Mouse (Mus musculus) v-Abl transformed pro-B cells (cell line): ENCODE measurements around the gene Gm11541.

ENCODE experiments used
- in situ Hi-C, 2 experiments: fragments of 400-800 bp; cut with MboI; formaldehyde crosslinking; loops; one replicate each; pipeline ENCODE4 v1.15.1; 2025; ENCODE audit not compliant: unreplicated experiment in 2 of 2

Gm11541 gene

DNA sequence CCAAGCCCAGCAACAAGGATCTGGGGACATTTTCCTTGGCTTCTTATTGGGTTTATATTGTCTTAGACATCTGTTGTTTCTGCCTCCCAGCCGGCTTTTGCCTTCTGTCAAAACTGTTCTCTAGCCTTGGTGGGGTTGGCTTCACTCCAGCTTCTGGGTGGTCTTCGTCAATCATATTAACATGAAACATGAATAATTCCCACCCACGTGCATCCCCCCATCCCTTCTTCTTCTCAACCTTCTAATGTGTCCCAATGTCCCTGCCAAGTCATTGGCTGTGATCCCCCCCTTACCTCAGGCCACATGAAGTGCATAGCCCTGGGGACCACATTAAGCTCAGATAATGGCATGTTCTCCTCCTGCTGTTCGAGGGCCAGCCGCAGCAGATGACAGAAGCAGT is at the start of gene Gm11541:
Gene Gm11541 (minus strand): TSS at position 28 of the 400 bp plus-strand sequence.
- in situ Hi-C loops: no loop called here

DNA sequence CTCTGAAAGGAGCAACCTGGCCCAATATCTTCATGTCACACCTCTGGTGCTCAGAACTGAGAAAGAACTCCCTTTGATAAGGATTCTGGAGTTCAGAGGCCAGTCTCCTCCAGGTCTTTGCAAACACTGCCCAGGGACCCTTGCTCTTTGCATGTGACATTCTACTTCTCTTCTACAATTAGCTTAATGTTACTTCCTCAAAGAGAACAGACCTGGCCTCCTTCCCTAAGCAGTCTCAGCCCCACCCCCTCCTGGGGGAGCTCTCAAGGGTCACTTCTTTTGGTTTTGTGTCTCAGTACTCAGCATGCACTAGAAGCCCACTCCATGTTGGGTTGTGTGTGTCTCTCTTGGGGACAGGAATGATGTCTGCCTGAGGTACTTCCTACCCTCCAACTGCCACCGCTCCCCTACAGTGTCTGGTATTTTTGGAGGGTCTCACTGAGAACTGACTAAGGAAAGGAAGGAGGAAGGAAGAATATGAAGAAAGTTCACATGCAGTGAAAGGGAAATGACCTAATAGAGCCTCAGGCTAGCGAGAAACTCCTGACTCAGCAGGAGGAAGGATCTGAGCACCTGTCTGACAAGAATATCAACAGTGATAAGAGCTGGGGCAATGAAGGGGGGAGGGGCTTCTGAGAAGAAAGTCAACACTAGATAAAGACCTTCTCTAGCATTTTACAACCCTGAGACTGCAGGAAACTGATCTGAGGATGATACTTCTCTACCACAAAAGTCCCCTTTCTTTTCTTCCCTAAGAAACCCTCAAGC is 48.8 kb upstream of the Gm11541 start:
- in situ Hi-C loops: no loop called here

DNA sequence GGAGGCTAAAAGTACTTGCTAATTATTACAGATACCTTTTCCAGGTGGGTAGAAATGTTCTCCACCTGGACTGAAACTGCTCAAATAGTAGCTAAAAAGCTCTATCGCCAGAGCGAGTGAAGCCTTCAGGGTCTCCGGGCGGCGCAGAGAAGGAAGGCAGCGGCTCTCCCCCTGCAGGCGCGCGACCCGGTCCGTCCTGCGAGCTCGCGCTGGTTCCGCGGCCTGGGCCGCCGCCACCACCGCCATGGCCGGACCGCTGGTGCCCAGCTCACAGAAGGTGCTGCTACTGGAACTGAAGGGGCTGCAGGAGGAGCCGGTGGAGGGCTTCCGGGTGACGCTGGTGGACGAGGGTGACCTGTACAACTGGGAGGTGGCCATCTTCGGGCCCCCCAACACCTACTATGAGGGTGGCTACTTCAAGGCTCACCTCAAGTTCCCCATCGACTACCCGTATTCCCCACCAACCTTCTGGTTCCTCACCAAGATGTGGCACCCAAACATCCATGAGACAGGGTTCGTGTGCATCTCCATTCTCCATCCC is 37.5 kb upstream of the Gm11541 start, which contains the start of gene Cdc34b:
Gene Cdc34b (plus strand): TSS at position 51 of the 541 bp plus-strand sequence.
- in situ Hi-C loops: no loop called here

DNA sequence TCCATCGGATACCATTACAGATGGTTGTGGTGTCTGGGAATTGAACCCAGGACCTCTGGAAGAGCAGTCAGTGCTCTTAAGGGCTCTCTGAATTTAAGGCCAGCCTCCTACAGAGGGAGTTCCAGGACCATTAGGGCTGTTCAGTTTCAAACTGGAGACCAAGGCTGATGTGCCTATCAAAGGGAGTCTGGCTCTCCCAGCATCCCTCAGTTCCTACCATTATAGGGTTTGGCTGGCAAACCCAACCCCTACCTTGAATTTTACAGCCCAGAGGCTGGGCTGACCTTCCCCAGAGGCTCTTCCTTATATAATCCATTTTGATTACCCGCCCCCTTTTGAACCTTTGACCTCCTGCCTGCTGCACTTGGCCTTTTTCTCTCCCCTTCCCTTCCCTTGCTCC is 31.4 kb upstream of the Gm11541 start:
- in situ Hi-C loops: no loop called here

DNA sequence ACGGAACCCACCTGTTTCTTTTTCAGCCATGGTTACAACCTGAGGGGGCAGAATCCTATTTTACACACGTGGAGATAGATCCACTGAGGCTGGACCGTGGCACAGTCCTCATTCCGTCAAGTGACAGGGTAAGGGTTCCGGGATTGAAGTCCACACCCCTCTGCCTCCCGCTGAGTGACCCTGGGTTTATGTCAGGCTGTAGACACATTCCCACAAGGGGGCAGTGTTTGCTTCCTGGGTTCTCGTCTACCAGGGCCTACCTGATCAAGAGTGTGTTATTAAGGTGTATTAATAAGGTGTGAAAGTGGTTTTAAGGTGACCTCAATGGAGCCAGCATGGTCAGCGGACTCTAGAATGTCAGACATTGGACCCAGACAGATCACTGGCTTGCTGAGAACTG is 28.5 kb upstream of the Gm11541 start:
- in situ Hi-C loops: loop anchor here in 1 of 2 experiments (5.0 kb wide), 1 partner anchor 205 kb away; the partner anchor contains the start of gene Col1a1

DNA sequence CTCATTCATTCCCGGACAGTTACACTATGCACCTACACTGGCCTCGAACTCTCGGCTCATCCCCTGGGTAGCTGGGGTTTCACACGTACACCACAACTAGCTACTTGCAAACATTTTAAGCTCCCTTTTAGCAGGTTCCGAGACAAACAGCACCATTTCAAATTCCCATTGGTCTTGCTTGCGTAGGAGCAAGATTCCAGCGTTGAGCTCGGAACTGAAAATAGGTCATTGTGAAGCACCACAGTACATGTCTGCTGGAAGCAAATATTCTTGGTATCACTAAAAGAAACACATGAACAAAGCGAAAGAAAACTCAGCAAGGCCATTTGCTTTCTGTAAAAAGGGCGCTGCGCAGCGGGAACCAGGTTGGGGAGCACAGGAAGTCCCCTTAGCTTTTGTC is 26.9 kb upstream of the Gm11541 start:
- in situ Hi-C loops: loop anchor here in 1 of 2 experiments (5.0 kb wide), 1 partner anchor 206 kb away; the partner anchor contains the start of gene Col1a1

DNA sequence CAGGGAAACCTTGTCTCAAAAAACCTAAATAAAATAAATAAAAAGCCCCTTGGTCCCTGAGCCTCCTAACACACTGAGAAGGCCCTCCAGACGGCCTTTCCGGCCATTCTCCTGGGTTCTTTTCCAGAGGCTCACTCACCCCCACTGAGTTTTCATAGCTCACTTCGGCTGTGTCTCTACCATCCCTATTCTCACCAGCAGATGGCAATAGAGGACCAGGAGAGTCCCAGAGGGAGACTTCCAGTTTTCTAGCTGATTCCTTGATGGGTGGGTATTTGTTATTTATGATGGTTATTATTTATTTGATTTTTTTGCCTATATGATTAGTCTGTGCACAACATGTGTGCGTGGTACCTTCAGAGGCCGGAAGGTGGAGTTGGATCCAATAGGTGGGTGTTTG is 26.0 kb upstream of the Gm11541 start:
- in situ Hi-C loops: loop anchor here in 1 of 2 experiments (5.0 kb wide), 1 partner anchor 207 kb away; the partner anchor contains the start of gene Col1a1

DNA sequence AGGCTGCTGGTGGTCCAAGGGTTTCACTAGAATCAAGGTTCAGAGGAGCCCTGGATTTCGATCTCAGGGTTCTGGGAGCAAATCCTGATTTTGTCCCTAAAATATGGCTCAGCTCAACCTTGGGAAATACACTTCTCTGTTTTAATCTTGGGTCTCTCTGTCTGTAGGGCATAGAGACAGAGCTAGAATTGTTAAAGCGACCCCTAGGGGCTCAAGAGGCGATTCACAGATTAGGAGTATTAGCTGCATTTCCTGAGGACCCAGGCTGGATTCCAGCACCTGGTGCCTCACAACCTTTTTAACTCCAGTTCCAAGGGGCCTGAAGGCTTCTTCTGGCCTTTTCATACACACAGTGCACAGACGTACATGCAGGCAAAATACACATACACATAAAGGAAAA is 25.3 kb upstream of the Gm11541 start:
- in situ Hi-C loops: no loop called here

DNA sequence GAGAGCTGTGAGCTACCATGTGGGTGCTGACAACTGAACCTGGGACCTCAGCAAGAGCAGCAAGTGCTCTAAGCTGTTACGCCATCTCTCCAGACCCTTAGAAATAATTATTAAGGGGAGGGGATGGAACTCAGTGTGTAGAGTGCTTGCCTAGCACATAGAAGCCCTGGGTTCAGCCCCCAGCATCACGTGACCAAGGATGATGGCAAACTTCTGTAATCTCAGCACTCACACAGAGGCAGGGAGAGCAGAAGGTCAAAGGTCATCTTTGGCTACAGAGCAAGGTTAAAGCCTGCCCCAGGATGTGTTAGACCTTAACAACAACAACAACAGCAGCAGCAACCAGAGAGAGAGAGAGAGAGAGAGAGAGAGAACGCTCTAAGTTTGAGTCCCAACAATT is 24.2 kb upstream of the Gm11541 start:
- in situ Hi-C loops: no loop called here

DNA sequence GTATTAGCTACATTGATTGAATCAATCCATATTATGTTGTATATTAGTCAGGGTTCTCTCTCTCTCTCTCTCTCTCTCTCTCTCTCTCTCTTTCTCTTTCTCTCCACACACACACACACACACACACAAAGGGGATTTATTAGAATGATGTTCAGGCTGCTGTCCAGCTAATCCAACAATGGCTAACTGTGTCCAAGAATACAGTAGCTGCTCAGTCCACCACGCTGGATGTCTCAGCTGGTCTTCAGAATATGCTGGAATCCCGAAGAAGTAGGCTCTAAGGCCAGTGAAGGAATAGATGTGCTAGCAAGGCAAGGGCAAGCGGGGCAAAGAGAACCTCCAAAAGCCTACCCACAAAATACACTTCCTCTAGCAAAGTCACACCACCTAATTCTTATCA is 23.0 kb upstream of the Gm11541 start:
- in situ Hi-C loops: no loop called here

DNA sequence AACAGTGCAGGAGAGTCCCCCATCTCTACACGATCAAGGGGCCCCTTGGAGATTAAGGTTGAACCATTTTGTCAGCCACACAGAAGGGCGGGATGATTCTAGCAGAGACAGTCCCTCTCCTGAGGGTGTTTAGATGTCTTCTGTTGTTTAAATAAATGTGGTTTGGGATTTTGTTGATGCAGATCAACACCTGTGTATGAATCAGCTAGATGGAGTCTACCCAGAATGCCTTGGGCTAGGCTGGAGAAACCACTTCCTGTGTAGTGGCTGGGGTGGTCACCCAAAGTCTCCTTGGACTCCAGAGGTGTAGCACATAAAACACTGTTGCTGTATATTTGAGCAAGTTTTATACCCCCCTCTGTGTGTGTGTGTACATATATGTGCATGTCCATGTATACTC is 14.9 kb upstream of the Gm11541 start:
- in situ Hi-C loops: no loop called here

DNA sequence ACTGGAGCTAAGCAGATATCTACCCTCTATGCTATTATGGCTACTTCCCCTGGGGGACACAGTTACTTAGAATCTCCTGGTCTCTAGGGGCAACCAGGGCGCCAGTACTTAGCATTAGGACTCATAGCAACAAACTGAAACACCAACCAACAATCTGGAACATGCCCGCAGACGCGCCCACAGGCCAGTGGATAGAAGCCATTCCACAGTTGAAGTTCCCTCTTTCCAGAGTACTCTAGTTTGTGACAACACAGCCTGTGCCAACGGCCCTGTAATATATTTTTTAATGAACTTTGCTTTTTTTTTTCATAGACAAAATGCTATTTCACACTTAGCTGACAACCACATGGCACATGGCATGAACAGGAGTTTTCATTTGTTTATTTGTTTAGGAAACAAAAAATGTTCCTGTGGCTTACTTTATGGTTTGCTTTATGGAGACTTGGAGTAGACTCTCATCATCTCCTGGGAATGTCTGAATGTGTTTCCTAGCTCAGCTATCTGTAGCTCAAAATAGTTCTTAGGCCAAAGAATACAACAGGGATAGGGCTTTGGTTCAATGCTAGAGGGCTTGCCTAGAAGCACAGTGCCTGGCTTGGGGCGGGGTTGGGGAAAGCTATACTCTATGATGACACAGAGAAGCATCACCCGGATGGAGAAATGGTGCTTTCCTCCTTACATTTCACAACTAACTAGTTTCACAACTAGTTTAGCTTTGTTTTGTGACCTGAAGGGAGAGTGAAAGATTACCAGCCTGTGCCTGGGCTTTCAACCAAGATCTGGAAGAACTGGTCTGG is 14.0 kb upstream of the Gm11541 start:
- in situ Hi-C loops: no loop called here

DNA sequence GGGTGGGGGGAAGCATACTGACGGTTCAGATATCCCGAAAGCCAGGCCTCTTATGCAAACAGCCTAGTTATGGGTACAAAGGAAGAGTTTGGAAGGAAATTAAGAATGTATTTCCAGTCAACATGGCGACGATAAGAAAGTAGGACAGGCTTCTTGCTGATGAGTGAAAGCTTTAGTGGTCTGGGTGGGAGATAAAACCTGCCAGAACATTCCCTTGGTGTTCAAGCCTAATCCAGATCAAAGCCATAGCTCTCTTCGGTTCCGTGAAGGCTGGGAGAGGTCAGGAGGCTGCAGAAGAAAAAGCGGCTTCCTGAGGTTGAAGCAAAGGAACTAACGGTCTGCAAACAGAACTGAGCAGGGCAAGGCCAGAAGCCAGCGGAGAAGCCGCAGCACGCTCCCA is 12.9 kb upstream of the Gm11541 start:
- in situ Hi-C loops: no loop called here

DNA sequence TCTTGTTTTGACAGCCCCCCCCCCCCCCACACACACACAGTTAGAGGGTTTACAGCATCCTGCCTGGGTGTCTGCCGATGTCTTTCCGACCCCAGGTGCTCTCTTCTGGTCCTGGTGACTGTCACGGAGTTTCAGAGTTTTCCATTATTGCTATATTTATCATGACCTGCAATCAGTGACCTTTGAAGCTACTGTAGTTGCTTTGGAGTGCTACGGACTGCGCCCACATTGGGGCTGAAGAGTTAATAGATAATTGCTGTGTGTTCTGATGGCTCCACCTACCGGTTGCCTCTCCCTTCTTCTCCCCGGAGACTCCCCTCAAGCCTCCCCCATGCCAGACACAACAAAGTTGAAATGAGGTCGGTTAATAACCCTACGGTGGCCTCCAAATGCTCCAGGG is 12.5 kb upstream of the Gm11541 start:
- in situ Hi-C loops: no loop called here

DNA sequence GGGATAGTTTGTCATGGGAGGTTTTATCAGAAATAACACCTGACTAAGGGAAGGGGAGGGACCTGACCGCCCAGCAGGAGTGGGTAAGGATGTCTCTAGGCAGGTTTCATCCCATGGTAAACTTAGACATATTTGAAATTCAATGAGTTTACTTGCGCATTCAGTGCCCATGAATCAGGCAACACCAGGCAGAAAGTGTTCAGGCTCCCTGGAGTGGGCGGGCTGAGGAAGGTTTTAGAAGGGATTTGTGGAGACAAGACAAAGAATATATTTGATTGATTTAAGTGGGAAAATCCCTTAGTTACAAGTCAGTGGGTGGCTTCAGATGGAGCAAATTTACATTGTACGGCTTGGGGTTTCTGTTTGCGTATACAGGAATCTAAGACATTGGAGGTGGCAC is 11.3 kb upstream of the Gm11541 start:
- in situ Hi-C loops: no loop called here

DNA sequence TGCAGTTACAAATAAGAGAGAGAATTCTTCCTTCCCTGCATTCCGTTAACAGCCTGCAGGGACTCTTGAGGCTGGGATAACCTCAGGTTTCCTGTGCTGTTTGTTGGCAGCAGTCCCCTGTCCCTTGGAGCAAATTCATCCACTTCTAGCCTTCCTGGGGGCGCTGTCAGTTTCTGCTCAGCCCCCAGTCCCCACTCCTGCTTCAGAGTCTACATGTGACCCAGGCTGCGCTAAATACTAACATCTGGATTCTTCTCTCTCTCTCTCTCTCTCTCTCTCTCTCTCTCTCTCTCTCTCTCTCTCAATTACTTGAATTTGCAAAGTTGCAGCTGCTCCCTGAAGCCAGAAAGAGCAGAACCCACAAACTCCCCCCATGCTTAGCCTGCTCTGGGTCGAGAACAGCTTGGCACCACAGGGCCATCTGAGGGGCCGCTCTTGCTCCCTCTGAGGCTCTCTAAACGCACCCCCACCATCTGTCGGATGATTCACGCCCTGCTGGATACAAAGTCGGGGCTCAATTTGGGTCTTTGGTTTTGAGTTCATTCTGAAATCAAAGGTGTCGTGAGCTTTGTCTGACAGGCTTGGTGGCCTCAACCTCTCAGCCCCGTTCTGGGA is 9.1 kb upstream of the Gm11541 start:
- in situ Hi-C loops: no loop called here

DNA sequence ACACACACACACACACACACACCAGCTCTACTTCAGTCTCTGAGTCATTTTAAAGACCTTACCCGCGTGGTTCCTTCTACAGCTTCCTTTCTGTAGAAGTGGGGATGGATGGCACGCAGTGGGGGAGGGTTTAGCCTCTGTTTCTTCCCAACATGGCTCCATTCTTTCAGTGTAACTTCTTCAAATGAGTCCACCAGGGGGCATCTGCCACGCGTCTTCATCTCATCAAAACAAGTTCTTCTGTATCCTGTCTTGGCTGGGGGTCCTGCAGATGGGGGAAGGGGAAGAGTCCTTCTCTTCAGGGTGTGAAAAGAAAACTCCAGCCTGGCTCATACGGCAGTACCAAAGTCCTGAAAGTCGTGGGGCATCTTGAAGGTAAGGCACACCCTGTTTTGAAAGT is 279 bp downstream of the Gm11541 start:
- in situ Hi-C loops: no loop called here

DNA sequence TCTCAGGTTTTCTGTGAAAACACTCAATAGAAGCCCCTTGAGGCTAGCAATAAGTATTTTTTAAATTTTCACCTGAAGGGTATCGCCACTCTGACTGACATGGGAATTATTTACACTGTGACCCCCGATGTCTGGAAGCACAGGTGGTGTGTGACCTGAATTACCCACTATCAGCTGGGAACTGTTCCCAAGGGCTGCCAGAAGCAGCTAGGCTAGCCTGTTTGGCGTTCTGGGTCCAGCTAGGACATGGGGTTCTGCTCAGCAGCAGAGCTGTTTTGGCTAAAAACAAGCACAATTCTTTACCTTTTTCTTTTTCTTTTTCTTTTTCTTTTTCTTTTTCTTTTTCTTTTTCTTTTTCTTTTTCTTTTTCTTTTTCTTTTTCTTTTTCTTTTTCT is 2.1 kb downstream of the Gm11541 start:
- in situ Hi-C loops: no loop called here

DNA sequence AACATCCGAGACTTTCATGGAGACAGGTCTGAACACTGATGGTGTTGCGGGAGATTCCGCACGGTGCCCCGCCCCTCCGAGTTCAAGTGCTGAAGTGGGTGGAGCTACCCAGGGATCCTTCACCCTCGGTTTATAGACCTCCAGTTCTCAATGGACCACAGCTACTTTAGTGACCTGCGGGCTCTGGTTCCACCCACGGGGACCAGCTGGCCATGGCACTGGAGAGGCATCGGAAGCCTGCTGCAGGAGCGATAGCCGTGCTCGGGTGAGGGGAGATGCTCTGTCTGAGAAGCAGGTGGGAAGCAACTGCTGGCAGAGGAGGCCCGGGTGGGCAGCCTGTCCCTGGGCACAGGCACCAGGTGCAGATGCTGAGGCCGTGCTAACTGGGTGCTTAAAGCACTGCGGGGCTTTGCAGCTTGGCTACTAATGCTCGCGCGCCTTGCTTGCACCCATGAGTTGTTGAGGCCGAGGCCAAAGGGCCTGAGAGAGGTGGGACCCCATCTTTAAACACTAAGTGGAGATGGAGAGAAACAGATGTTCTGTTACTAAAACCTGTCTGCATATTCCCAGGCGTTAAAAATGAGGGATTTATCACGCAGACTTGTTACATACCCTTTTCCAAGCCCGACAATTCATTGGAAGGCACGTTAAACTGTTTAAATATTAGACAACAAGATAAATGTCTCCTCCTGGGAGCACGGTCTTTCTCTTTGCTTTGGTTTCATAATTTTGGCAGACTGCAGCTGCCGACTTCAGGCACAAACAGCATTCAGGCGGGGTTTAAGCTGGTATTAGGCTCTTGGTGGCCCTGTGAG is 2.7 kb downstream of the Gm11541 start:
- in situ Hi-C loops: no loop called here

DNA sequence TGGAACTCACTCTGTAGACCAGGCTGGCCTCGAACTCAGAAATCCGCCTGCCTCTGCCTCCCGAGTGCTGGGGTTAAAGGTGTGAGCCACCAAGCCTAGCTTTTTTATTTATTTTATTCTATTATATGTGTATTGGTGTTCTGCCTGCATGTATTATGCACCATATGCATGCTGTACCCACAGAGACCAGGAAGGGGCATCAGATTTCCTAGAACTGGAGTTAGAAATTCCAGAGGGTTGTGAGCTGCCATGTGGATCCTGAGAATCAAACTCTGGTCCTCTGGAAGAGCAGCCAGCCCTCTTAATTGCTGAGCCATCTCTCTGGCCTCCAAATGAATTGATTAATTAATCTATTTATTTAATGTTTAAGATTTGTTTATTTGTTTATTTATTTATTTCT is 4.9 kb downstream of the Gm11541 start:
- in situ Hi-C loops: no loop called here
